Mouse (Mus musculus): ENCODE measurements around the gene Foxr1.
"Not testable (repeated sequence)": the region's sequence is repeated elsewhere in the genome, so short reads cannot be mapped to it uniquely, and the experiment has no call there.

Foxr1 gene

DNA sequence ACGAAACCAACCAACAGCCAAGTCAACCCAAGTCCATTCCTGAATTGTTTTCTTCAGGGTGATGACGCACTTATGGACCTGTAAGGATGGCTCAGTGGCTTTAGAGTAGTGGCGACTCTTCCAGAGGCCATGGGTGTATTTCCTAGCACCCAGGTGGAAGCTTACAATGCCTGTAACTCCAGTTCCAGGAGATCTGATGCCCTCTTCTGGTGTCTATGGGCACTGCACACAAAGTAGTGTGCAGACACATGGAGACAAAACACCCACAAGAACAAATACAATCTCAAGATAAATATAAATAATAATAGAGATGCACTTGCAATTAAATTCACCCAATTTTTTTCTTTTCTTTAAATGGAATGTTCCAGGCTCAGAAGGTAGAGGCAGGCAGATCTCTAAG is 35.0 kb upstream of the Foxr1 start:
- DNase-seq, result no peak

DNA sequence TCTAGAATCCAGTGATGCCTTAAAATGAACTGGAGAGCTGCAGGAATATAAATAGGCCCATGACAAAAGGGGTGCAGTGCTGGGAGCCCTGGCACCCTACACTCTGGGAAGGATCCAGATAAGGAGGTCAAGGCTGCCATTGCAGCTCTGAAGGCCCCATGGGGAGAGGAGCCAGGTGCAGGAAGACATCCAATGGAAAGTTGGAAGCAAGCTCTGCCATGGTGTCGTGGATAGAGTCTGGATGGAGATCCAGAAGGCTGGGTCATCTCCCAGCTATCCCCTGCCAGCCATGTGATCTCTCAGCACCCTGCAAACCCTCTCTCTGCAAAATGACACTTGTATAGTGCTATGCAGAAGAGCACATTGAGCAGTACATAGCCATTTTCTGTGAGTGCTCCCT is 33.4 kb upstream of the Foxr1 start:
- DNase-seq, result peak; percentile 98

DNA sequence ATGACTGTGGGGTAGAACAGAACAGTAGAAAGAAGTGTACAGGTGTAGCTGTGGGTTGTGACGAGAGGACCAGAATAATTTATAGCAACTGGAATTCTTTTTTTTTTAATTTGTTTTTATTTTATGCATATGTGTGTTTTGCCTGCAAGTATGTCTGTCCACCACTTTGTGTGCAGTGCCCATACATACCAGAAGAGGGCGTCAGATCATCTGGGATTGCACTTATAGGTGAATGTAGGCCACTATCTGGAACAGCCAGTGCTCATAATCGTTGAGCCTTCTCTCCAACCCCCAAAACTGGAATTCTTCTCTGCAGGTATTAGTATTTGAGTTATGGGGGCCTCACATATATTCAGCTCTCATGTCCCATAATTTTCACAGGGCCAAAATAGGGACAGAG is 32.2 kb upstream of the Foxr1 start:
- no peak for DNase-seq

DNA sequence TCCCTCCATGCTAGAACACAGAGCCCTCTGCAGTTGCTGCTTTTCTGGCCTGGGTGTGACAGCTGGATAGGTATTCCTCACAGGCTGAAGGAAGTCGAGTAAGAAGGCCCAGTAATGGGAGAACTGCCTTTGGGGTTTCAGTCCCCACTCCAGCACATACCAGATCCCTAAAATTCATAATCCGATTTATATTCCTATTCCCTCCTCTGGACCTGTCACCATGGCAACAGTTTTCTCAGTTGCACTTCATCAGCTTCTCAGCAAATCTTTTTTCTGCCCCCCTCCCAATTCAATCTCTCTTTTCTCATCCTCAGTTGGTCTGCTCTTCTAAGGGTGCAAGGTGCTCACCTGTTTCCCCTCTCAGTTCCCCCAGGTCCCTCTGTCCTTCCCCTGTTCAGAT is 27.9 kb upstream of the Foxr1 start:
- no peak for DNase-seq

DNA sequence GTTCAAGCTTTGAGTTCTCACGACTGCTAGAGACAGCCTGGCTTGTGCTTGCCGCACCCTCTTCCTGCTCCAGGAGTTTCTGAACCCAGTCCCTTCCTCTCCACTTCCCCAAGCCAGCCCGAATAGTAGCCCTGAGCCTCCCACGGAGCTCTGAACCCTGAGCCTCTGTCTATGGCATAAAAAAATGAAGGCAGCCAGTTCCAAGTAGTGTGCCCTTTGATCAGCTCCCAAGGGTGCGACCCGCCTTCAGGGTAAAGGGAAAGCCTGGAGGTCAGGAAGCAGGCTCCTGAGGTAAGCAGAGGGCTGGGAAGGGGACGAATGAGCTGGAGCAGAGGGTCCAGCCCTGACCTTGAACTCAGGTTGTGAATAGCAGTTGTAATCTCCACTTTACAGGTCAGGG is 27.3 kb upstream of the Foxr1 start:
- no peak for DNase-seq

DNA sequence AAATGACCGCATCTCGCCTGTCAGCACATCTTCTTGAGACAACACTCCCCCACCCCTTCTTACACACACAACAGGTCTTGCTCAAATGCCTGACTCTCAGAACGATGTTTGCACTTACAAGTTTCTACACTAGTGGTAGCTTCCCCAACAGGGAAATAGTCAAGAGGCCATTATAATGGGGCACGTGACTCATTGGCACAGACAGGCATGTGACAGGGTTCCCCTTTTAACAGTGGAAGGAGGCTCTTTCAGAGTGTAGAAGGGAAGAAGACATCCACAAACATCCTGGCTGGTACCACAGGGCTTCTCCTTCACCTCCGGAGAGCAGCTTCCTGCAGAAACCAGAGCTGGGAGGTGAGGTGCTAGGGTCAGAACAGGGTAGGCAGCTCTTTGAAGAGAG is 21.0 kb upstream of the Foxr1 start:
- DNase-seq, result no peak

DNA sequence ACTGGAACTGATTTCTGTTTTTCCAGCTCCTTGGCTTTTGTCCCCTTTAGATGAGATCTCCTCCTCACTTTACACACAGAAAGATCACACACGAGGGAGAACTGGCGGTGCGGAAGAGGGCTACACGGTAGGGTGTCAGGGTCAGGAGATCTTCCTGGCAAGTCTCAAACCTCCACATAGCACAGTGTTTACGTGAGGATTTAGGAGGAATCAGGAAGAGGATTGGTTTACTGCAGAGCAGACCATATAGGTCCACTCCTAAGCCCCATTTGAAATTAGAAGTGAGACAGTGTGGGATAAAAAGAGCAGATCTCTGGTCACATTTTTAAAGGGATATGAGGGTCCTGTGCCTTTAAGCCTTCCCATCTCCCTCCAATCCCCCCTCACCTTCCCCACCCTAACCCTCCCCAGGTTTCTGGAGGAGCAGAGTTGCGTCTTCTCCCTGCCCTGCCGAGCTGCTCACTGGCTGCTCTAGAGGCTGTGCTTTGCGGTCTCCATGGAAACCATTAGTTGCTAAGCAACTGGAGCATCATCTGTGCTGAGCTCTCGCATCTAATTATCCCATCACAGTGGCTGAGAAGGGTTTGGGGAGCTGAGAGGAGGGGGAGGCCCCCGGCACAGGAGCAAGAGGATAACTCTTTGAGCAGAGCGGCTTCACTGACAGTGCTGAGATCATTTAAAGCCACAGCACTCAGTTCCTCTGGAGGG is 16.3 kb upstream of the Foxr1 start:
- no peak for DNase-seq

DNA sequence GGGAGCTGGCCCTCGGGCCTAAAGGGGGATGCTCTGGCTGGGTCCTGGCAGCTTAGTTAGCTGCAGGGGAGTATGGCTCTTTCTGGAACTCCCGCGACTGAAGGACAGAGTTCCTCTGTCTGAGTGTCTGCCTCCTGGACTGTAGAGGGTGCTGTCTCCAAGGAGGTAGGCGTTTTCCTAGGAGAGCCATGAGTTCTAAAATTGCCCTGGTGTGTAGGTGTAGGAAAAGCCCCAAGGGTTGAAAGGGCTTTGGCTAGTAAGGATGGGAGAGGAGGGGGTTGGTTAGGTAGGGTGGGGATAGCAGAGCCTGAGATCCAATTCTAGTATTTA is 13.9 kb upstream of the Foxr1 start, which contains the start of gene Upk2:
Gene Upk2 (minus strand): TSS at position 86 of the 330 bp plus-strand sequence.
- DNase-seq, result no peak

DNA sequence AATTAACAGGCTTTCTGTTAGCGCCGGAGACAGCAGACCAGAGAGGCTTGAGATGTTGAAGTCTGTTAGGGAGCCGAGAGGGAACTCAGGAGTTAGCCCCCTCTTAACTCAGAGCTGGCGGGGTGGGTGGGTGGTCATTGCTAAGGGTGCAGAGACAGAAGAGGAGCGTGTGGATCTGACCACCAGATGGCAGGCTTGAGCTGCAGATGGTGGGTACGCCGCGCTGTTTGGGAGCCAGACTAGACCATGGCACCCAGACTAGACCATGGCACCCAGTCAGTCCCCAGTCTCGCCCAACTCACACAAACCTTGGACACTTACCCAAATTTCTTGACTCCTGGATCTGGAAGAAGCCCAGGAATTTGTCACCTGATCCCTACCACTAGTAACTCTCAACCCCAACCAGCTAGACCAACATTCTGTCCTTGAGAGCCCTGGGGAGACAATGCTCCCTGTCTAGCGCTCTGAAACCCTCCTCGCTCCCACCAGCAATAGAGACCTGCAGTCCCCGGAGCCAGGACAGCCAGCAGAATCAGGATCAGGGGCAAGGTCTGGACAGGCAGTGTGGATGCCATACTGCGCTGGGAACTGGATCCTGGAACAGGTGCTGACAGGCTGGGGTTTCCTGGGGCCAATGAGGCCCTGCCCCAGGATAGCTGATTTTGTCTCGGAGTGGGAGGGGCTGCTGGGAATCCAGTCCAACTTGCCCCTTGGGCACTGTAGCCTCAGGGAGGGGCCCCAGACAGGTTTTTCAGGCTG is 13.4 kb upstream of the Foxr1 start:
- peak; percentile 96 for DNase-seq

DNA sequence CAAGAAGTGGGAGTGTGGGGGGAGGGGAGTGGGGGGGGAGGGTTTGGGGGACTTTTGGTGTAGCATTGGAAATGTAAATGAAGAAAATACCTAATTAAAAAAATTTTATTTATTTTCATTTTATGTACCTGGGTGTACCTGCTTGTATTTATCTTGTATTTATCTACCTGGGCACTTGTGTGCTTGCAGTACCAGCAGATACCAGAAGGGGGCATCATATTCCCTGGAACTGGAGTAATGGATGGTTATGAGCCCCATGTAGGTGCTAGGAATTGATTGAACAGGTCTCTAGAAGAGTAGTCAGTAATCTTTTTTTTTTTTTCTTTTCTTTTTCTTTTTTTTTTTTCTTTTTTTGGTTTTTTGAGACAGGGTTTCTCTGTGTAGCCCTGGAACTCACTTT is 9.5 kb upstream of the Foxr1 start:
- DNase-seq, result no peak

DNA sequence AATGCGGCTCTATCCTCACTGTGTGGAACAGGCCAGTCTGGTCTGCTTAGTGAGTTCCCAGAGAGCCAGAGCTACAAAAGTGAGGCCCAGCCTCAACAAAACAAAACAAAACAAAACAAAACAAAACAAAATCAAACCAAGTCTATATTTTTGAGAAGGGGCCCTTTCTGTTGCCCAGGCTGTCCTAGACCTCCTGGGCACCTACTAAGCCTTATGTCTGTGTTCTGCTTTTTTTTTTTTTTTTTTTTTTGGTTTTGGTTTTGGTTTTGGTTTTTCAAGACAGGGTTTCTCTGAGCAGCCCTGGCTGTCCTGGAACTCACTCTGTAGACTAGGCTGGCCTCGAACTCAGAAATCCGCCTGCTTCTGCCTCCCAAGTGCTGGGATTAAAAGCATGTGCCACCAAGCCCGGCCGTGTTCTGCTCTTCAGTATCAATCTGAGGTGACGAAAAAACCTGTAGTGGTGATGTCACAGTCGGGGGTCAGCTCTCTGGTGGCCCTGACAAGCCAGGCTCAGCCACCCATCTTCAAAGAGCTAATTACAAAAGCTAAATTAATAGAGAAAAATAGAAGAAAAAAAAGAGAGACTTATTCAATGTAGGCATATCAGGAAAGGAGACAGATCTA is 3.6 kb upstream of the Foxr1 start:
- not testable (repeated sequence) for DNase-seq

DNA sequence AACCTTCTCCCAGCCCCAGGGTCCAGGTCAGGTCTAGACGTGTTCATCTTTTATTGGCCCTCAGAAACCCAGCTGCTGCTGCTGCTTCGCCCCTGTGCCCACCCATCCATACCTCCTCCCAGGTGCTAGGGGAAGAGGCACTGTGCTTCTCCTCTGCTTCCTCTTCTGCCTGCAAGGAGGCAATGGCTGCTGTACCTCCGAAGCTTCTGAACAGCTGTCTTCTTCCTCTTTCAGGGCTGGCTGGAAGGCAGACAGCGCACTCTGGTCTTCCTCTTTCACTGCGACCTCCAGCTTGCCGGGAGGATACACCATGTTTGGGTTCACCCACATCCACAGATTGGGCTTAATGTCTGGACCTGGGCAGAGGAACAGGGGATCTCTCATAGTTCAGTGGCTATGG is 5.2 kb downstream of the Foxr1 start:
- peak; percentile 94 for DNase-seq

DNA sequence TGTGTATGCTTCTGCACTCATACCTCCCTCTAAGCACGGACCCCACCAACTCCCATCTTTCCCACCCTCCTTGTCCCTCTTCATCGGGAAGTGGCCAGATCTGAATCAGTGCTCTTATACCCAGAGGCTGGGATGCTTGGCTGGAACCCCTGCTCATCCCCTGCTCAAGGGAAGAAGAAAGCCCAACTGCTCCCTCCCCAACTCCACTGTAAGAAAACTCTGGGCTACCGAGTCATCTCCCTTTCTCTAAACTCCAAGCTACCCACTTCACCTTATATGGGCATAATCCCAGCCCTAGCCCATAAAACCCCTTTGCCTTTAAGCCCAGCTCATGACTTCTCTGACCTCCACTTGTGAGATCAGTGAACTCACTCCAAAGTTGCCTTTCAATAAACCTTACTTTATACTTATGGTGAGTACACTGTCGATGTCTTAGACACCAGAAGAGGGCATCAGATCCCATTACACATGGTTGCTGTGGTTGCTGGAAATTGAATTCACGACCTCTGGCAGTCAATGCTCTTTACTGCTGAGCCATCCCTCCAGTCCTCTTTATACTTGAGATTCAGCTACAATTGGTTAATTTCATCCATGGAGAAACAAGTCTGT is 8.3 kb downstream of the Foxr1 start:
- no peak for DNase-seq

DNA sequence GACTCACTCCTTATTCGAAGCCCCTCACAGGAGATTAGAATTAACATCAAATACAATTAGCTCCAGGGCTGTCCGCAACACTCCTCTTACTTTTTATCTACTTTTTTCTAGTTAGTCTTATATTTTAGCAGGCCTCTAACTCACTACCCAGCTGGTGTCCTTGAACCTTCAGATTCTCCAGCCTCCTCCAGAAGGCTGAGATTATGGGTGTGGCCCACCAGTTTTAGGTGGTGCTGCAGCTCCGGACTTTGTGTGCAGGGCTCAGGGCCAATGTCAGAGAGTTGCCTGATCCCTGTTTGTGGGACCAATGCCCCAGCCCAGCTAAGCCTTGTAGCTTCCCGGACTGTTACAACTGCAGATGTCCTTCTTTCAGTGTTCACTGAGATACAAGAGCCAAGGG is 17.4 kb downstream of the Foxr1 start:
- no peak for DNase-seq

DNA sequence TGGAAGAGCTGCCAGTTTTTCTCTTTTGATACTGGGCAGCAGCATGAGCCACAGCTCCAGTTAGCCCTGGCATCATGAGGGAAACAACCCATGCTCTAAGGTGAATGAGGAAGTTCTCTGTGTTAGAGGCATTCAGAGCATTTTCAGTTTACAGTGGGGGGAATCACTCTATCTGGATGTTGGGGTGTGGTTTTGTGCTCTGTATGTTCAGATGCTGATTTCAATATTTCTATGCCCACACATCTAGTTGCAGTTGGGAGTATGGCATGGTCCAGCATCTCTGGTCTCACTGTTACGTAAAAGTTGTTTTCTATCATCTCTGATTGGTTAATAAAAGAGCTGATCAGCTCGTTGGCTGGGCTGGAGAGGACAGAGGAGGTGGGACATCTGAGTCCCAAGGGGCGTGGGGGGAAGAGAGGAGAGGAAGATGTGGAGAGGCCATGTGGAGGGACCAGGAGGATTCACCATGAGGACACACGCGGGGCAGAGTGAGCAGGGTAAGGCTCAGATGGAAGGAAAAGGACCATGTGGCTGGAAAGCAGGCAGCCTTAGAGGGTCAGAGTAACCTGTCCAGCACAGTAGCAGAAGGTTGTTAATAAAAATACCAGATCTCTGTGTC is 20.5 kb downstream of the Foxr1 start:
- DNase-seq, result no peak

DNA sequence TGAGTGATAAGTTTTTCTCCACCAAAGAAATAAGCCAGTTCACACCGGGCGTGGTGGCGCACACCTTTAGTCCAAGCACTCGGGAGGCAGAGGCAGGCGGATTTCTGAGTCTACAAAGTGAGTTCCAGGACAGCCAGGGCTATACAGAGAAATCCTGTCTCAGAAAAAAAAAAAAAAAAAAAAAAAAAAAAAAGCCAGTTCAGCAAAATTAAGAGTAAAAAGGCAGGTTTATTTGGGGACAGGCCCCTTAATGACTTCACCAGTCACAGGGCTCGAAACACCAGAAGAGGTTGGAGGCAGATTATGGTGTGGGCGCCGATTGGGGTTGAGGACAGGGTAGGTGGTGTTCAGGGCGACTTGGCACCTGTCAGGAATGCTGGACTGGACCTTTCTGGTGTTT is 21.2 kb downstream of the Foxr1 start:
- DNase-seq, result not testable (repeated sequence)

DNA sequence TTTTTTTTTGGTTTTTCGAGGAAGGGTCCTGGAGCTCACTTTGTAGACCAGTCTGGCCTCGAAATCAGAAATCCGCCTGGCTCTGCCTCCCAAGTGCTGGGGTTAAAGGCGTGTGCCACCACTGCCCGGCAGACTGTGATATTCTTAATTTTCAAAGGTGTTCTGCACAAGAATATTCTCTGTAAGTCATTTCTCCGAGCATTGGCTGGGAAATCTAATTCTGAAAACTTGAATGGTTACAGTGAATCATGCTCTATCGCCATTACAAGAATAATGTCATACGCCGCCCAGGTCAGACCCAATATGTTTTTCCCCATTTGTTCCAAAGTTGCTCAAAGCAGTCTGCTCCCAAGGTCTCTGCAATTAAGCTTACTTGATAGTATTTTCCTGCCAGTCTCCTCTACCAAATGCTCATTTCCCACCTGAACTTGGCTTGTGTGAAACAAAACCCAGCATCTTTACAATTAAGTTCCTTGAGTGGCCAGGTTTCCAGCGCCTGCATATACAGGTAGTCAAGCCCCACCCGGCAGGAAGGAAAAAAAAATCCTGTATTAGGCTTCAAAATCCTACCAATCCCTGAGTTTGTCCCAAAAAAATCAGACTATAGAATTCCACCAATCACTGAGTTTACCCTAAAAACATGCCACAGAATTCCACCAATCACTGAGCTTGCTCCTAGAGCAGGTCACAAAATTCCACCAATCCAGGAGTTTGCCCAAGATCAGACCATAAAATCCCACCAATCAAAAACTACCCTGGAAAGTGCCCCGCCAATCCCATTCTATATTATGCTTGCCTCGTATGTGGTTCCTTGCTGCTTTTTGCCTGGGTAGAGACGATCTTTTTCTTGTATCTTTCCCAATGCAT is 22.2 kb downstream of the Foxr1 start, which contains the start of gene Ccdc84:
Gene Ccdc84 (minus strand): TSS at position 51 of the 867 bp plus-strand sequence.
- DNase-seq, result no peak

DNA sequence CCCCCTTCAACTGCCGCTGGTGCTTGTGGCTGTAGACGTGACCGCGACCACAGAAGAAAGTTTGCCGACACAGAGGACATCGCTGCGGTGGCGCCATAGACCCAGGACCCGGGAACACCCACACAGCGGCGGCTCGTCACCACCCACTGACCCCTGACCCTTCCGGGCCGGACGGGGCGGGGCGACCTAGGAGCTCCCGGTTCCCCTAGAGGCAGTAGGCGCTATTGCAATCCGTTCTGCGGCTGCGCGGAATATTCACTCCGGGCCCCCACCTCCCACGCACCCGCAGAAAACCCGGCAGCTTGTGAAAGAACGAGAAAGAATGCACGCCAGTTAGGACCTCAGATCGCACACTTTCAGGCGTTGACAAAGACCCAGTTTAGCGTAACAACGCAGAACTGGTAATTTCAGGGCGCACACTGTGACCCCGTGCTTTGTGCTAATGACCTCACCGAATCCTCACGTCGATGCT is 23.0 kb downstream of the Foxr1 start:
- DNase-seq, result peak; percentile 99

DNA sequence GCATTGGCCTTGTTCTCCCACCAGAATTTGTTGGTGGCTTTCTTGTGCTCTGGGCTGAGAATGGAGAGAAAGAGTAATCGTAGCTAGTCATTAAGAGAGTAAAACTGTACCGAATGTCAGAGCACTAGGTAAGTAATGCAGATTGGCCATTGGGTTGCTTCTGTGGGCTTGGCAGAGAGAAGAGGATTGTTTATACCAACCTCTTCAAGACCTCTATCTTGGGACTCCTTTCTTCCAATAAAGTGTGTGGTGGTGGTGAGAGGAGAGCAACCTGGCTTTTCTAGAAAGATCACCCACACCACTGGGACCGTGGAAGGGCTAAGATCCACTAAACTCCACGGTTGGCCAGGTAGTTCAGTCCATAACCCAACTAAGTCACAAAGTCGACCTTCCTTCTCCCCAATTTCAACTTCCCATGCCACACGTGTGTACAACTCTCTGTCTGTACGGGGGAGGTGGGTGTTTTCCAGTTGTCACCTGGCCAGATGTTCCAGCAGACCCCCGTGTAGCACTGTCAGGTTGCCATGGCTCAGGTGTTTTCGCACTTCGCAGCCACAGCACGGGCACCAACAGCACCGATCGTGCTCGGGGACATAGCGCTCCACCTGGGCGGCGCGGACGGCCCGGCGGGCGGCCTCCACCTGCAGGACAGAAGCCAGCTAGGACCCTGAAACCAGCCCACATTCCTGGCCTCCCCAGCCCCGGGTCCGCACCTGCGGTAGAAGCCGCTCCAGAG is 23.6 kb downstream of the Foxr1 start:
- no peak for DNase-seq

DNA sequence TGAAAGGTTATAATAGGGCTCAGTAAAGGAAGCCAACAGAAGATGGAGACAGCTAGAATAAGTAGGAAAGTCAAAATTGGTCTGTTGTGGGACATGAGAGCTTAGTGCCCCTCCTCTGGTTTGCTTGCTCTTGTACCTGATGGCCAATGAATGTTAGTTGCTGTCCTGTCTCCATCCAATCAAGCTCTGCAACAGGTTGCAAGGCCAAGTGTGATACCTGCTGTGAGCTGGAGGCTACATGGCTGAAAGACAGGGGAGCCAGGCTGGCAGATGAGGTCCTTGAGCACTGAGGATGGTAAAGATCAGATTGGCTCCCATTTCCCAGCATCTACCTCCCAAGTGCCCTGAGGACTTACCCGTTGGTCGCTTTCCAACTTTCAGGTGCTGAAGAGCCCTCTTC is 28.2 kb downstream of the Foxr1 start:
- DNase-seq, result no peak

DNA sequence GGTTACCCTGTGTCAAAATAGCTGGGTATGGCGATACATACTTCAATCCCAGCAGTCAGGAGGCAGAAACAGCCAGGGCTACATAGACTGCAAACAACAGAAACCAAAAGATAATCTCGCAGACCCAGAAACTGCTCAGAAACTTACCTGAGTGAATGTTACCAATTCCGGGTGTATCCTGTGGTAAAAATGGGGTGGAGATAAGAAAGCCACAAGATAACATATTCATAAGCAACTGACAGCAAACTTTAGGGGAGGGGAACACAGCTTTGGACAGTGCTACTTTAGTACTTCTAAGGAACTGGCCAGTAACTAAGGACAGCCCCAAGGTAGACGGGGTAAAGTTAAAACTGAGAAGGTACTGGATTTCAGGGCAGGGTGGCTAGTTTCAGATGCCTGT is 28.6 kb downstream of the Foxr1 start:
- DNase-seq, result no peak
